Mouse (Mus musculus) liver, embryonic 14.5 days (tissue): ENCODE results near the gene Bpgm. TPM values are rescaled to one million over a fixed set of nuclear protein-coding genes. Genes with fewer than 3 reads are reported as not detected.

ENCODE experiments used
- ATAC-seq: fragments of 200-750 bp; cut with Nextera tagmentation; 2 replicates; pipeline ENCODE4 v1.8.0; 2017; ENCODE audit warnings: moderate number of reproducible peaks, mild to moderate bottlenecking, moderate library complexity; ENCODE audit not compliant: insufficient read depth
- DNase-seq, 3 experiments: peaks; one replicate each; pipeline ENCODE4 v3.0.0-alpha.2; 2012 to 2013; ENCODE audit warnings: low read depth in 3 of 3, low spot score in 3 of 3
- H3K27ac ChIP-seq: fragments of 300-500 bp; sonication (generic); 2 replicates; pipeline ENCODE4 v1.5.1; 2014; ENCODE audit warnings: moderate library complexity, mild to moderate bottlenecking, control low read depth, inconsistent platforms
- H3K27me3 ChIP-seq: fragments of 300-500 bp; sonication (generic); 2 replicates; pipeline ENCODE4 v1.6.1; 2014; ENCODE audit warnings: mild to moderate bottlenecking, low read length, moderate library complexity; ENCODE audit not compliant: control insufficient read depth, insufficient read depth
- H3K36me3 ChIP-seq: fragments of 300-500 bp; sonication (generic); replicated peaks from 2 replicates; pipeline ENCODE4 v1.6.1; 2014; ENCODE audit warnings: low read depth; ENCODE audit not compliant: control insufficient read depth, insufficient read depth
- H3K4me1 ChIP-seq, 2 experiments: fragments of 200-500 bp in 1 of 2; fragments of 300-500 bp in 1 of 2; sonication (generic) in 1 of 2; replicated peaks; 2 replicates each; pipeline ENCODE4 v1.6.1; 2012 to 2014; ENCODE audit warnings: antibody characterized with exemption in 1 of 2, inconsistent platforms in 1 of 2, low read length in 1 of 2; ENCODE audit not compliant: control insufficient read depth in 2 of 2, insufficient read depth in 2 of 2
- H3K4me2 ChIP-seq: fragments of 300-500 bp; sonication (generic); 2 replicates; pipeline ENCODE4 v1.6.1; 2014; ENCODE audit warnings: low read depth, mild to moderate bottlenecking, control low read depth, moderate library complexity
- H3K4me3 ChIP-seq, 2 experiments: fragments of 200-500 bp in 1 of 2; fragments of 300-500 bp in 1 of 2; sonication (generic) in 1 of 2; 2 replicates each; pipeline ENCODE4 v1.5.1; 2012 to 2014; ENCODE audit warnings: low read depth in 2 of 2, low read length in 2 of 2, mild to moderate bottlenecking in 2 of 2, control low read depth in 1 of 2, inconsistent platforms in 1 of 2, moderate library complexity in 1 of 2; ENCODE audit not compliant: insufficient read depth in 1 of 2
- H3K9ac ChIP-seq: fragments of 300-500 bp; sonication (generic); replicated peaks from 2 replicates; pipeline ENCODE4 v1.6.1; 2014; ENCODE audit warnings: mild to moderate bottlenecking, control low read depth, moderate library complexity
- H3K9me3 ChIP-seq: fragments of 300-500 bp; sonication (generic); 2 replicates; pipeline ENCODE4 v1.6.1; 2016; ENCODE audit warnings: low read length, mixed read lengths; ENCODE audit not compliant: control insufficient read depth
- CTCF ChIP-seq: IDR thresholded peaks from 2 replicates; pipeline ENCODE4 v1.5.1; 2016; ENCODE audit warnings: antibody characterized with exemption, low read depth, control low read depth
- EP300 ChIP-seq: IDR thresholded peaks from 2 replicates; pipeline ENCODE4 v1.6.1; 2016; ENCODE audit warnings: antibody characterized with exemption, low read depth
- WGBS: fragments of 180-500 bp; shearing (Covaris S2); extraction: QIAGEN DNeasy Blood & Tissue Kit; methylation state at CpG from one replicate; pipeline ENCODE4 v1.1.7; 2014; ENCODE audit not compliant: insufficient replicate concordance; 5-methylcytosine and 5-hydroxymethylcytosine counted together
- polyA plus RNA-seq, 2 experiments: library from polyadenylated mRNA; depleted of rRNA in 1 of 2; stranded (reverse) in 1 of 2; unstranded in 1 of 2; fragments of >200 nt; fragmentation: Nextera tagmentation in 1 of 2; extraction: Ambion mirVana in 1 of 2; gene quantifications; 2 replicates each; pipeline versions ENCODE4 v1.2.1 to v1.2.3; 2012 to 2014

Gene Bpgm
- polyA plus RNA-seq, 2 experiments = 140 to 143 TPM

DNA sequence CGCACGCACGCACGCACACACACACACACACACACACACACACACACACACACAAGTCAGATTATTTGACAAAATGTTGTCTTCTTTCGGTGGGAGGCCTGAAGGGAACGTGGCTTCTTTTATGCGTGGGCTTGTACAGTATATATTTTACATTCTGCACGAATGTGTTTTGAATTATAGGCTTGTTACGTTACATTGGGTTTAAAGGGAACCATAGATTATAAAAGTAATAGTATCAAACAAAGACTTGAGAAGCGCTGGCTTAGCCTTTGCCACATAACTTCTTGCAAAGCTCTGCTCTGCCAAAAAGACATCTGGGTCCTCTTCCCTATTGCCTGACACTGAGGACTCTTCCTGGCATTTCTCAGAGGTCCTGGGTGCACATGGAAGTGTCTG is 68.2 kb downstream of the Bpgm start:
- Histone ChIP-seq H3K4me1 (0 out of 4 replicates have a peak, but pooled peaks cover 0 to 2% of the 10 kb centered on the region in 2 experiments), H3K36me3 (no peaks in the 10 kb centered on the region), H3K4me3 (no peak overlapping the region), H3K9me3 (no peaks in the 10 kb centered on the region), H3K4me2 (no peak overlapping the region), H3K9ac (no peak overlapping the region), H3K27ac (no peak overlapping the region), H3K27me3 (no peaks in the 10 kb centered on the region)
- 79% methylated on average over 10 of the region's 10 CpGs for WGBS
- ATAC-seq (no peak), DNase-seq (no peak)
- TF ChIP-seq EP300 = no peak
- no peak for TF ChIP-seq CTCF

DNA sequence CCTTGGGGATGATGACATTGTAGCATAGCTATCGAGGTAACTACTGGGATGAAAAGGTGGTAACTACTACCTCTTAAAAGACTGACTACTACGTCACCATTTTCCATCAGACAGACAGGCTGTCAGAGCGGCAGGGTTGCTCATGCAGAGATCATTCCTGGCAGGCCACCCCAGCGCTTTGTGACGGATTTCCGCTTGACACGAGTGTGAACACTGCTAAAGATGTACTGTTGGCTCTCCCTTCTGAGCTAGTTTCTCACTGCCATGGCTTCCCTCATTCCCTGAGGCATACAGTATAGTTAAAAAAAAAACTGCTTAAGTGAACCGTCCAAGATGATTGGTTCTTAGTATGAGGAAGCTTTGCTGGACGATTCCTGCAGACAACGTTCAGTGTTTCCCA is 69.3 kb downstream of the Bpgm start:
- Histone ChIP-seq H3K36me3 (no peaks in the 10 kb centered on the region), H3K4me1 (0 out of 4 replicates have a peak, but pooled peaks cover 0 to 2% of the 10 kb centered on the region in 2 experiments), H3K9me3 (no peaks in the 10 kb centered on the region), H3K9ac (no peak overlapping the region), H3K27me3 (no peaks in the 10 kb centered on the region), H3K4me2 (no peak overlapping the region), H3K4me3 (no peak overlapping the region), H3K27ac (no peak overlapping the region)
- TF ChIP-seq EP300 = no peak
- TF ChIP-seq CTCF = no peak
- WGBS = 56% methylated on average over 10 of the region's 10 CpGs
- ATAC-seq (no peak), DNase-seq (no peak)

DNA sequence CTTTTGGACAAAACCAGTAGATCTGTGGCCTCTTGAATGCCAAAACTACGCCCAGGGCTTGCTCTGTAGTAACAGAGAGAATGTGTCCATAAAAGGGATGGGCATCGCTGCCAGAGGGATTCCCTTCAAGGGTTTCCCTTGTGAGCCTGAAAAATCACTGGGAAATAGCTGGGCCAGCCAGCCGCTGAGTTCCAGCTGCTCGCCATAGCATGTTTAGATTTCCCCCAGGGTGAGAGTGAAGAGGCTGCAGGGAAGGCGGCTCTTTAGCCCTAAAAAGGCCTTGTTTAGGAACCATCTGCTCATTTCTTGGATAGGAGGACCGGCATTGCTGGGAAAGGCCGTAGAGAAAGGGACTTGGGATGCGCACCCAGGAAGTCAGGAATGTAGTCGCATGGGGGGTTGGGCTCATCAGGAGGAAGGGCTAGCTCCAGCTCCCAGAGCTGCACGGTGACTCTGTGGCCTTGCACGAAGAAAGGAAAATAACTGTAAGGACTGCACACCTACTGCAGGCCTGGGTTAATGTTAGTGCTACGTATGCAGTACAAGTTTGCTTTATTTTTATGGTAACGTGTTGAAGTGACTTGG is 72.5 kb downstream of the Bpgm start:
- ATAC-seq = no peak
- Histone ChIP-seq H3K27me3 (no peaks in the 10 kb centered on the region), H3K4me3 (no peak overlapping the region), H3K4me1 (no peaks in the 10 kb centered on the region), H3K36me3 (no peaks in the 10 kb centered on the region), H3K4me2 (no peak overlapping the region), H3K9me3 (no peaks in the 10 kb centered on the region), H3K9ac (no peak overlapping the region), H3K27ac (no peak overlapping the region)
- no peak for TF ChIP-seq CTCF
- no peak for TF ChIP-seq EP300
- WGBS = 57% methylated on average over 13 of the region's 13 CpGs
- no peak for DNase-seq

DNA sequence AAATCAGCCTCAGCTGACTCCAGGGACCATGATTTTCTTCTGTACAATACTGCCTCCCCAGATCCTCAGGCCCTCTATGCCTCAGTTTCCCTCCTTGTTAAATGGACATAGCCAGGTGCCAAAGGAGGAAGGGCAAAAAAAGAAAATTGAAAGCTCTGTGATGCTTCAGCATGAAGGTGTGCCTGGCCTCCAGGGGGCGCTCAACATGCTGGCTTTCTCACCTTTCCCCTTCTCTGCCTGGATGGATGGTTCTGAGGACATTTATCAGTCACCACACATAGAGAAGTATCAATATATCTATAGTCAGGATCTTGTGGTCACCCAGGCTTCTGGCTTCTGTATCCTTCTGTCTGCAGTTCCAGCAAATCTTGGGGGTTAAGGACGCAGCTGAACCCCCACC is 73.0 kb downstream of the Bpgm start:
- DNase-seq (peak in 2 of 3 experiments; percentile 22 to 28), ATAC-seq (no peak)
- WGBS = 17% methylated on average over 2 of the region's 2 CpGs

DNA sequence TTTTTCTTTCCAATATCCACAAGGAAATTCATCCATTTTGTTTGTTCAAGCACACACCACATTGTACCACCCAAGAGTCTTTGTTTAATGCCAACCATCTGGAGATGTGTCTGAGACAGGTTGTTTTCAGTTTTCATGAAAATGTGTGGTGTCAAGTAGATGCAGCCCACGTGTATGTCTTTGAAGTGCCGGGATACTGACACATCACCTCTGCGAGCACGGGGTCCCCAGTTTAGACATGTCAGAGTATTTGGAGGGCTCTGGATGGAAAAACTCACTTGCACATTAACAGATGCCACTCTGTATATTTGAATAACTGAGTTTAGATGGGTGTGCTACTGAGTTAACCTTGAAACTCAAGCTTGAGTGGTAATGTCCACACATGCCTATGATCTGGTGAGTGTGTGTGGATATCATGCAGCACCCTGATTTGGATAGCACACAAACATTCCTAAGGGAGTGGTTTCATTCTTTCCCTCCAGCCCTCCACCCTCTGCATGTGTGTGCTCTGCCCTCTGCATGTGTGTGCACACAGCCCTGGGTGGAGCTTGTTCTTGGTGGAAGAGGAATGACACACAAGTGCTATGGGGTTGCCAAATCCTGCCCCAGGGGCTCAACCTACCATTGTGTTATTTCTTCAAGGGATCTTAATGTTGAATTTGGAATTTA is 76.6 kb downstream of the Bpgm start:
- no peak for DNase-seq
- Histone ChIP-seq H3K27me3 (no peaks in the 10 kb centered on the region), H3K9ac (no peak overlapping the region), H3K4me3 (no peak overlapping the region), H3K9me3 (no peaks in the 10 kb centered on the region), H3K4me1 (no peaks in the 10 kb centered on the region), H3K4me2 (no peak overlapping the region), H3K27ac (no peak overlapping the region), H3K36me3 (no peaks in the 10 kb centered on the region)
- no peak for ATAC-seq
- TF ChIP-seq CTCF (no peak), EP300 (no peak)
- 81% methylated on average over 4 of the region's 4 CpGs for WGBS

More for the DNA sequence above, 73.0 kb downstream of the Bpgm start:
- Histone ChIP-seq H3K4me2 (no peak overlapping the region), H3K4me3 (no peak overlapping the region), H3K9ac (no peak overlapping the region), H3K9me3 (no peaks in the 10 kb centered on the region), H3K4me1 (no peaks in the 10 kb centered on the region), H3K27me3 (no peaks in the 10 kb centered on the region), H3K36me3 (no peaks in the 10 kb centered on the region), H3K27ac (no peak overlapping the region)
- TF ChIP-seq EP300 (no peak), CTCF (peak; percentile 93)
